In the genomic region with DNA sequence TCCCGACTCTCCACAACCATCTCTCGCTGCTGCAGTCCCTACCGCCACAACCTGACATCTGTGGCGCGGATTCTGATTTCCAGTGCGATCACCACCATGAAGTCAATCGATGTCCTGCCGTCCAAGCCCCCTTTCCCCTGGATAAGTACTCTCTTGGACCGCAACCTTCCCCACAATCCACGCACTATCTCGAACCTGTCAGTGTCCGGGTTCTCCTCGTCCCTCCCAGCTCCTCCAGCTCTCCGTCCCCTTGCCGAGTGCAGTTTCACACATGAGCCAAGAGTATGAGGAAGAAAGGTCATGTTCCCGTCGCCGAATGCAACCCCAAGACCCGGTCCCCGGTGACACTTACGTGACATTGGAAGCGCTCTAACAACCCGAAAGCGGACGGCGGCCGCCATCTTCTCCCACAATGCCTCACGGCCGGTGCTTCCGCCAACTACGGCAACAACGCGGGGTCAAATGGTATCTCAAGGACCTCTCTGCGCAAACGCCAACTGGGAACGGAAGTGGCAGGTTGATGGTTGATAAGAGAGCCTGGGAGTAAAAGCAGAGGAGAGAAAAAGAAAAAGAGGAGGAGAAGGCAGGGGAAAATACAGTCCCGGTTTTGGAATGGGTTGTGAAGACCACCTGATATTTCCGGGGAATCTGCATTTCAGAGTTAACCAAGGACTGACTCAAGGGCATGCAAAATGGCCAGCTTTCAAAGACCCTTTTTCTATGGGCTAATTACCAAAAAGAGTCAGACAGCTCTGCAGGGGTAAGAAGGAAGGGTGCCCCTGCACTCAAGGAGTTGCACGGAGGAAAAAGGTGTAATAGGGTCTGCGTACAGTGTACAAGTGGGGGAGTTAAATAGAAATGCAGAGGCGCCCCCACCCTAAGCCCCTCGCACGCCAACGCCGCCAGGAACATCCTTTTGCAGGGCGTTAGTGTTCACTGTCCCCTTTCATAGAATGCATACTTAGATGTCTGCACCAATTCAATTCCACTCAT, we compare ENCODE assay signal across 8 mouse cellular contexts. TPM values are rescaled to one million over a fixed set of nuclear protein-coding genes. Genes with fewer than 3 reads are reported as not detected.
DNase-seq lines count a peak whose midpoint lies in the region; ATAC-seq lines count a peak whose summit lies in the region.

A gene (minus strand): TSS at position 425 of the 993 bp plus-strand sequence.

- peak; percentile 97 for DNase-seq in adipocyte (ENCODE audit: low spot score)
- peak; percentile 98 for DNase-seq in embryo, embryonic 10 days (ENCODE audit: low spot score)
- peak; percentile 96 for DNase-seq in gastrocnemius, postnatal 10 days
- DNase-seq in induced T-regulatory cell, adult 2 months (ENCODE audit: low read depth), result peak; percentile 96
- DNase-seq in left cerebral cortex, adult 9 months (ENCODE audit: low spot score in 2 of 2), result peak; percentile 80 to 96
- peak; percentile 96 for DNase-seq in right cerebral cortex, postnatal 14 days
- peak; percentile 94 to 96 for DNase-seq in urinary bladder, postnatal 36 days (ENCODE audit: low spot score in 2 of 2)

- peak; percentile 99 for ATAC-seq in megakaryocyte progenitor cell, adult 5-6 weeks (replicated peaks; ENCODE audit: poor library complexity)

RNA-seq across cellular contexts. Expression of the gene that starts here (rescaled TPM):
- total RNA-seq in gastrocnemius, postnatal 10 days (2021), result 100 to 1,000 TPM; 241 to 292 TPM
- 90.6 and 92.1 TPM in 2 replicates for total RNA-seq in megakaryocyte progenitor cell, adult 5-6 weeks (2015)
- 154 and 161 TPM in 2 replicates for total RNA-seq in megakaryocyte progenitor cell, adult 5-6 weeks (2017)

Comparison
In these comparisons a context has a peak if more than half of its experiments do, and no peak if none do; other contexts are left out.
1. Peak in every context shown above with its lines: DNase-seq and ATAC-seq.